Mouse (Mus musculus) hindbrain, postnatal 0 days (tissue): ENCODE measurements around the gene Scfd2. TPM values are rescaled to one million over a fixed set of nuclear protein-coding genes. Genes with fewer than 3 reads are reported as not detected.

ENCODE experiments used
- ATAC-seq: fragments of 200-750 bp; cut with Nextera tagmentation; 2 replicates; pipeline ENCODE4 v1.8.0; 2017; ENCODE audit warnings: mild to moderate bottlenecking, moderate TSS enrichment, moderate library complexity
- DNase-seq: peaks from one replicate; pipeline ENCODE4 v3.0.0-alpha.2; 2015; ENCODE audit warnings: low spot score
- H3K27ac ChIP-seq: fragments of 300-500 bp; sonication (generic); 2 replicates; pipeline ENCODE4 v1.5.1; 2014; ENCODE audit warnings: mild to moderate bottlenecking
- H3K27me3 ChIP-seq: fragments of 300-500 bp; sonication (generic); 2 replicates; pipeline ENCODE4 v1.6.1; 2014; ENCODE audit warnings: low read length, mixed read lengths; ENCODE audit not compliant: insufficient read depth
- H3K36me3 ChIP-seq: fragments of 300-500 bp; sonication (generic); 2 replicates; pipeline ENCODE4 v1.6.1; 2014; ENCODE audit warnings: low read length, mixed read lengths; ENCODE audit not compliant: insufficient read depth
- H3K4me1 ChIP-seq: fragments of 300-500 bp; sonication (generic); 2 replicates; pipeline ENCODE4 v1.6.1; 2014; ENCODE audit warnings: antibody characterized with exemption, low read length, mixed read lengths; ENCODE audit not compliant: insufficient read depth
- H3K4me2 ChIP-seq: fragments of 300-500 bp; sonication (generic); 2 replicates; pipeline ENCODE4 v1.6.1; 2014; ENCODE audit warnings: low read depth, mild to moderate bottlenecking, low read length, moderate library complexity, mixed read lengths
- H3K4me3 ChIP-seq: fragments of 300-500 bp; sonication (generic); 2 replicates; pipeline ENCODE4 v1.5.1; 2014; ENCODE audit warnings: low read length
- H3K9ac ChIP-seq: fragments of 300-500 bp; sonication (generic); replicated peaks from 2 replicates; pipeline ENCODE4 v1.6.1; 2014; ENCODE audit warnings: mild to moderate bottlenecking, low read length, moderate library complexity, mixed read lengths
- H3K9me3 ChIP-seq: fragments of 300-500 bp; sonication (generic); 2 replicates; pipeline ENCODE4 v1.6.1; 2016; ENCODE audit warnings: low read length, mixed read lengths
- CTCF ChIP-seq: IDR thresholded peaks from 2 replicates; pipeline ENCODE4 v1.5.1; 2016; ENCODE audit warnings: antibody characterized with exemption, control low read depth, low read depth
- whole genome bisulfite sequencing: fragments of 180-500 bp; shearing (Covaris S2); extraction: QIAGEN DNeasy Blood & Tissue Kit; methylation state at CpG from one replicate; pipeline ENCODE4 v1.1.7; 2014; 5-methylcytosine and 5-hydroxymethylcytosine counted together
- polyA plus RNA-seq: library from polyadenylated mRNA; unstranded; fragments of >200 nt; fragmentation: Nextera tagmentation; extraction: Ambion mirVana; gene quantifications from 2 replicates; pipeline ENCODE4 v1.2.1, GENCODE M21; 2015
- total RNA-seq: library from RNA; depleted of rRNA; stranded (reverse); fragments of >200 nt; gene quantifications from 2 replicates; pipeline ENCODE4 v1.2.3, GENCODE M21; 2014

The Scfd2 gene
- total and polyA plus RNA-seq, 2 experiments from 2014 or later = 18.9 to 35.1 TPM

DNA sequence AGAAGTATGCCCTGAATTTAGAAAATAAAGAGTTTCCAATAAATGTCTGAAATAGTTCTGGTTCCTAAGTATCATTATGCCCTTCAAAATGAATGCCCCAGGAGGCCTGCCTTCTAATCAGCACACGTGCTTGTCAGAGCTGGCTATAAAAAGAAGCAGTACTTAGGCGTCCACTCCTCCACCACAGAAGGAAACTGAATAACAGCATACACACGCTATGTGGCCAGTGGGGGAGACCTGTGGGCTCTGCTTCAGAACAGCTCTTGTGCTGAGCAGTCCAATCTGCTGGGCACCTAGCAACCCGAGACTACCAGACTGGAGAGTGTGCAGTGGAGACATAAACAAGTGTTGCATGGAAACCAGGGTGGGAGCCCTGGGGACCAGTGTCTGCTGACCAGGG is 231.4 kb downstream of the Scfd2 start:
- no peak for TF ChIP-seq CTCF
- Histone ChIP-seq H3K27ac (0 out of 2 replicates have a peak overlapping the region, but pooled peaks have one; percentile 36), H3K27me3 (no peaks in the 10 kb centered on the region), H3K4me2 (no peak overlapping the region), H3K4me3 (no peak overlapping the region), H3K9ac (no peak overlapping the region), H3K9me3 (no peaks in the 10 kb centered on the region), H3K36me3 (no peaks in the 10 kb centered on the region), H3K4me1 (0 out of 2 replicates have a peak, but pooled peaks cover 4% of the 10 kb centered on the region)
- ATAC-seq (peak; percentile 68), DNase-seq (peak; percentile 20)
- WGBS = 23% methylated on average over 4 of the region's 4 CpGs

DNA sequence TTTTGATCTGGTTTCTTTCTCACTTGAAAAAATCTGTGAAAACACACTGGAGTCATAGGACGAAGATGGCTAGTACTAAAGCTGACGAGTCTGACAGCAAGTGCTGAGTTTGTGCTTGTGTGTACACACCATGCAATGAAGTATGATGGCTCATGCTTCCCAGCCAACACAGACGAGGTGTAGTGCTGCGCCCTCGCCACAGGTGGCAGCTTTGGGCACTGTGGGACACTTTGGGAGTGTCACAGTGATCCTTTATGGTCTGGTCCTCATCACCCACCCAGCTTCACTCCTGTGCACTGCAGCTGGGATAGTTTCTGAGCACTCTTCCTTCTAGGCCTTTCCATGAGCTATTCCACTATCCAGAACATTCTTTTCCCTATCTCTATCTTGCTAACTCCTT is 234.4 kb downstream of the Scfd2 start:
- H3K27ac ChIP-seq = no peak overlapping the region
- no peak for ATAC-seq
- 88% methylated on average over 5 of the region's 5 CpGs for WGBS

DNA sequence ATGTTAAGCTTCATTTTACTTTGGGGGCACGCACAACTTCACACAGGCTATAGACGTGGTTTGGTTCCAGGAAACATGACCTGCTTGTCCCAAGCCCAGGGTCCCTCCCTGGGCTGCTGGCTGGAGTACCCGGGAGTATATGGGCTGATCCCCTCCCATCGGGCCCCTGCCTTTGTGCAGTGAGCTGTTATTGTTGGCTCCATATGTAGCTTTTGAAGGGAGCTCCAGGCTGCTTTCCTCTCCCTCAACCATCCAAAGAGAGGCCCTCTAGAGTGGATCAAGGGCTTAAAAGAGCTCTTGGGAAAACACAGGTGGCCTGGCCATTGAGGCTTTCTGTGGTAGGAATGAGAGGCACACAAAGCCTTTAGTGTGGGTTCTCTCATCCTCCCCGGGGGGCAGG is 235.5 kb downstream of the Scfd2 start:
- no peak overlapping the region for H3K4me3 ChIP-seq
- no peaks in the 10 kb centered on the region for H3K9me3 ChIP-seq
- no peak overlapping the region for H3K9ac ChIP-seq
- no peak overlapping the region for H3K4me2 ChIP-seq
- DNase-seq = no peak
- H3K27me3 ChIP-seq = no peaks in the 10 kb centered on the region
- H3K36me3 ChIP-seq = no peaks in the 10 kb centered on the region
- 0 out of 2 replicates have a peak, but pooled peaks cover 4% of the 10 kb centered on the region for H3K4me1 ChIP-seq
- no peak for TF ChIP-seq CTCF
- ATAC-seq = no peak
- no peak overlapping the region for H3K27ac ChIP-seq
- WGBS = 44% methylated on average over 5 of the region's 5 CpGs

More for the DNA sequence above, 234.4 kb downstream of the Scfd2 start:
- H3K4me1 ChIP-seq = 0 out of 2 replicates have a peak, but pooled peaks cover 4% of the 10 kb centered on the region
- no peak overlapping the region for H3K4me2 ChIP-seq
- no peaks in the 10 kb centered on the region for H3K9me3 ChIP-seq
- no peak overlapping the region for H3K9ac ChIP-seq
- DNase-seq = no peak
- H3K36me3 ChIP-seq = no peaks in the 10 kb centered on the region
- H3K4me3 ChIP-seq = no peak overlapping the region
- TF ChIP-seq CTCF = peak; percentile 33; the same call in 1 of the 2 replicates
- H3K27me3 ChIP-seq = no peaks in the 10 kb centered on the region

DNA sequence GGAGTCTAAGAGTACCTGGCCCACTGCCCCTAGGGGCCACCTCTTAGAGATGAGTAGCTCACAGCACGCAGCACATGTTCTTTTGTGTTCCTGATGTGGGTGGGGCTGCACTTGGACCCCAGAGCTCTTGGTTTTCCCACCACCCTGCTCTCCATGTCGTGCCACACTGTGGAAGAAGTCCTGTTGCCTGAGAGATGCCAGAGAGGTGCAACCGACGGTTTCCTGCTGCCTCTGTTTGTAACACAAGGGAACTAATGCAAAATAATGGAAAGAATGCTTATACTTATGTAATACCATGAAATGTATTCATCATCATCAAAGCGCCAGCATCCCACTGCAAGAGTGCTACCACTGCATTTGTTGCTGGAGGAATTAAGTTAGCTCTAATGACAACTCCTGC is 238.0 kb downstream of the Scfd2 start:
- Histone ChIP-seq H3K27ac (no peak overlapping the region), H3K4me2 (no peak overlapping the region), H3K4me1 (no peaks in the 10 kb centered on the region), H3K9ac (no peak overlapping the region), H3K27me3 (no peaks in the 10 kb centered on the region), H3K36me3 (no peaks in the 10 kb centered on the region), H3K4me3 (no peak overlapping the region), H3K9me3 (no peaks in the 10 kb centered on the region)
- WGBS = 57% methylated on average over 5 of the region's 5 CpGs
- ATAC-seq = no peak
- DNase-seq = no peak
- TF ChIP-seq CTCF = no peak

DNA sequence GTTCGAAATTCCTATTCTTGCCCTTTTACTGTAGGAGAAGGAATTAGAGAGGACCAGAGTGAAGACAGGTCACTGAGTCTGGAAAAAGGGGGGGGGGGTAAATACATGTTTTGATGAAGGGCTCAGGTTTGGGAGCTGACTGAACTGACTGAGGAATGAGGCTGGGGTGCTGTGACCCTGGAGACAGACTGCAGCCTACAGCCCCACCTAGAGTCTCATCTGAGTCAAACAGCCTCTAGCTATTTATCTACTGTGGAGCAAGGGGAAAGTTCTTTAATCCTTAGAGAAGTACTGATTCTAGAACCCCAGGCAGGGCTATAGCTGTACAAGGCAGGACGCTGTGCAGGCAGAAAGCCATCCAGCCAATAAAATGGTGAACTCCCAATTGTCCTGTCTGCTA is 239.5 kb downstream of the Scfd2 start:
- WGBS = 86% methylated on average over 2 of the region's 2 CpGs
- no peaks in the 10 kb centered on the region for H3K36me3 ChIP-seq
- ATAC-seq = no peak
- no peak overlapping the region for H3K4me3 ChIP-seq
- TF ChIP-seq CTCF = peak; percentile 53
- no peak overlapping the region for H3K27ac ChIP-seq
- H3K27me3 ChIP-seq = no peaks in the 10 kb centered on the region
- no peak overlapping the region for H3K9ac ChIP-seq
- no peaks in the 10 kb centered on the region for H3K9me3 ChIP-seq
- DNase-seq = peak; percentile 38
- H3K4me1 ChIP-seq = no peaks in the 10 kb centered on the region
- H3K4me2 ChIP-seq = no peak overlapping the region

DNA sequence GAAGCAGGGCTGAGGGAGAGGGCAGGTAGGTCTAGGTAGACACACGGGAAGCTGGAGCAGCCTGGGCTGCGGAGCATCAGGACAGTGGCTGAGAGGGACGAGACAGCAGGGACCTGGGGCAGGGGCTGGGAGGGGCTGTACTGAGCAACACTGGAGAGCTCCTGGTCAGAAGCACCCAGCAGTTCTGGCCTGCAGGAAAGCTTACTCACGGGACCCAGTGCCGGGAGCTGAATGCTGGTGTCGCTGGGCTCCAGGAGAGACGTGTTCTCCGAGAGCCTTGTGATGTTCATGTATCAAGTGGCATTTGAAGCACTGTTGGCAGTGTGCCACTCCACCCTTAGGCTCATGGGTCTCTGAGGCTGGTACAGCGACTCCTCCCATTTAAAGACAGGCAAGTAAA is 240.0 kb downstream of the Scfd2 start:
- WGBS = 69% methylated on average over 9 of the region's 9 CpGs
- Histone ChIP-seq H3K4me3 (no peak overlapping the region), H3K9me3 (no peaks in the 10 kb centered on the region), H3K9ac (no peak overlapping the region), H3K36me3 (no peaks in the 10 kb centered on the region), H3K4me1 (no peaks in the 10 kb centered on the region), H3K27me3 (no peaks in the 10 kb centered on the region), H3K4me2 (no peak overlapping the region), H3K27ac (no peak overlapping the region)
- DNase-seq = peak; percentile 7
- no peak for ATAC-seq
- TF ChIP-seq CTCF = no peak

DNA sequence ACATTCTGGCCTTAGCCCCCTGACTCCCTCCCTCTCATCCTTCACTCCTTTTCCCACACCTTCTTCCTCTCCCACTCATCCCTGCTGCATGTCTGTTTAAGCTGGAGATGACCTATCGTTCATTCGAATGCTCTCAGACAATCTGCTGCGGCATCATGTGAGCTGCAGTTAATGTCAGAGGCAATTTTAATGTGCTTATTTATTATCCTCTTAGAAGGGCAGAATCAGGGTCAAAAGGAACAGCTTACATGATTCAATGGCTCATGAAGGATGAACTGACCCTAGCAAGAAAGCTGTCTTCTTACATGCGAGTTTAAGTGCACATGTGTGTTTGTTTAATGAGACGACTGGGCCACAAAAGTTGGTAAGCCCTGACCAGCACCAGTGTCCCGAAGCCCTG is 241.6 kb downstream of the Scfd2 start:
- no peak for ATAC-seq
- DNase-seq = no peak
- Histone ChIP-seq H3K9ac (no peak overlapping the region), H3K4me2 (no peak overlapping the region), H3K27me3 (no peaks in the 10 kb centered on the region), H3K27ac (no peak overlapping the region), H3K4me3 (no peak overlapping the region), H3K36me3 (no peaks in the 10 kb centered on the region), H3K4me1 (no peaks in the 10 kb centered on the region), H3K9me3 (no peaks in the 10 kb centered on the region)
- TF ChIP-seq CTCF = no peak
- WGBS = 79% methylated on average over 6 of the region's 6 CpGs
